Mouse (Mus musculus): Measurements from ENCODE around the gene Saal1.

GRCm38 (mm10) chr7:46720460-46720859 lies 10.0 kb upstream of the Saal1 start:
- no peak for TF ChIP-seq POLR2A (IDR thresholded peaks at IDR 0.05; ENCODE audit: low read depth, low read length)
- no peak for TF ChIP-seq CTCF (IDR thresholded peaks at IDR 0.05; ENCODE audit: borderline replicate concordance, insufficient read depth, low read length)
